Mouse (Mus musculus): Measurements from ENCODE around the gene Gnao1.

- TF ChIP-seq POLR2A (IDR thresholded peaks at IDR 0.05; ENCODE audit: borderline replicate concordance, extremely low read depth, insufficient read depth, insufficient read length, poor library complexity, severe bottlenecking) (no peak), CTCF (IDR thresholded peaks at IDR 0.05; ENCODE audit: borderline replicate concordance, extremely low read depth, insufficient read depth, insufficient read length) (no peak)
Observed at GRCm38 (mm10) chr8:93816226-93816625, 6.5 kb downstream of the Gnao1 start.
